Mouse (Mus musculus) heart, embryonic 16.5 days (tissue): ENCODE measurements around the gene Memo1. TPM values are rescaled to one million over a fixed set of nuclear protein-coding genes. Genes with fewer than 3 reads are reported as not detected.

Source experiments
- ATAC-seq: fragments of 200-750 bp; cut with Nextera tagmentation; replicated peaks from 2 replicates; pipeline ENCODE4 v1.8.0; 2017; ENCODE audit warnings: moderate number of reproducible peaks; ENCODE audit not compliant: insufficient read depth, low FRiP score; ENCODE audit errors: extremely low read depth
- H3K27ac ChIP-seq: fragments of 300-500 bp; sonication (generic); 2 replicates; pipeline ENCODE4 v1.5.1; 2014; ENCODE audit warnings: mild to moderate bottlenecking, low read length, control low read depth, moderate library complexity
- H3K27me3 ChIP-seq: fragments of 300-500 bp; sonication (generic); 2 replicates; pipeline ENCODE4 v1.6.1; 2014; ENCODE audit warnings: low read length, mixed read lengths; ENCODE audit not compliant: control insufficient read depth, insufficient read depth
- H3K36me3 ChIP-seq: fragments of 300-500 bp; sonication (generic); 2 replicates; pipeline ENCODE4 v1.6.1; 2014; ENCODE audit not compliant: control insufficient read depth, insufficient read depth
- H3K4me1 ChIP-seq: fragments of 300-500 bp; sonication (generic); 2 replicates; pipeline ENCODE4 v1.6.1; 2014; ENCODE audit warnings: low read length, mixed read lengths; ENCODE audit not compliant: control insufficient read depth, insufficient read depth
- H3K4me2 ChIP-seq: fragments of 300-500 bp; sonication (generic); 2 replicates; pipeline ENCODE4 v1.6.1; 2014; ENCODE audit warnings: low read depth, mild to moderate bottlenecking, control low read depth, low read length
- H3K4me3 ChIP-seq: fragments of 300-500 bp; sonication (generic); 2 replicates; pipeline ENCODE4 v1.5.1; 2014; ENCODE audit warnings: mild to moderate bottlenecking, control low read depth, low read length
- H3K9ac ChIP-seq: fragments of 300-500 bp; sonication (generic); 2 replicates; pipeline ENCODE4 v1.6.1; 2014; ENCODE audit warnings: low read length, control low read depth
- H3K9me3 ChIP-seq: fragments of 300-500 bp; sonication (generic); replicated peaks from 2 replicates; pipeline ENCODE4 v1.6.1; 2016; ENCODE audit warnings: low read length; ENCODE audit not compliant: control insufficient read depth
- WGBS: fragments of 180-500 bp; shearing (Covaris S2); extraction: QIAGEN DNeasy Blood & Tissue Kit; methylation state at CpG from one replicate; pipeline ENCODE4 v1.1.7; 2014; 5-methylcytosine and 5-hydroxymethylcytosine counted together
- polyA plus RNA-seq: library from polyadenylated mRNA; unstranded; fragments of >200 nt; fragmentation: Nextera tagmentation; extraction: Ambion mirVana; gene quantifications from 2 replicates; pipeline ENCODE4 v1.2.1, GENCODE M21; 2015

Memo1 gene
- polyA plus RNA-seq, 1 experiment from 2014 or later, result 72.2 TPM

GRCm38 (mm10) chr17:74296076-74296823 lies 929 bp upstream of the Memo1 start:
- no peak for ATAC-seq
- peak overlapping the region; percentile 95 for H3K27ac ChIP-seq
- H3K9ac ChIP-seq, result peak overlapping the region; percentile 93
- peaks cover 11% of the 10 kb centered on the region for H3K36me3 ChIP-seq
- H3K4me1 ChIP-seq, result peaks cover 11% of the 10 kb centered on the region
- H3K4me2 ChIP-seq, result peak overlapping the region; percentile 89
- H3K9me3 ChIP-seq, result no peaks in the 10 kb centered on the region
- 41% methylated on average over 11 of the region's 11 CpGs for WGBS
- H3K27me3 ChIP-seq, result no peaks in the 10 kb centered on the region
- peak overlapping the region; percentile 94 for H3K4me3 ChIP-seq

- peak overlapping the region; percentile 80 for H3K4me2 ChIP-seq
- no peaks in the 10 kb centered on the region for H3K9me3 ChIP-seq
- peak overlapping the region; percentile 94 for H3K4me3 ChIP-seq
- peak overlapping the region; percentile 93 for H3K9ac ChIP-seq
- H3K27me3 ChIP-seq, result no peaks in the 10 kb centered on the region
- peaks cover 24% of the 10 kb centered on the region for H3K4me1 ChIP-seq
- peaks cover 8% of the 10 kb centered on the region for H3K36me3 ChIP-seq
- WGBS, result under 1% methylated on average over 74 of the region's 80 CpGs
- ATAC-seq, result peak; percentile 87
- peak overlapping the region; percentile 95 for H3K27ac ChIP-seq
Measured at GRCm38 (mm10) chr17:74294426-74295025, 795 bp downstream of the Memo1 start.

GRCm38 (mm10) chr17:74293687-74294425 lies 1.5 kb downstream of the Memo1 start:
- no peaks in the 10 kb centered on the region for H3K9me3 ChIP-seq
- peak overlapping the region; percentile 94 for H3K4me3 ChIP-seq
- H3K4me1 ChIP-seq, result peaks cover 27% of the 10 kb centered on the region
- H3K9ac ChIP-seq, result peak overlapping the region; percentile 93
- no peaks in the 10 kb centered on the region for H3K27me3 ChIP-seq
- peaks cover 4% of the 10 kb centered on the region for H3K36me3 ChIP-seq
- WGBS, result under 1% methylated on average over 18 of the region's 18 CpGs
- ATAC-seq, result no peak
- peak overlapping the region; percentile 95 for H3K27ac ChIP-seq
- peak overlapping the region; percentile 80 for H3K4me2 ChIP-seq

- Histone ChIP-seq H3K9me3 (no peaks in the 10 kb centered on the region), H3K27me3 (no peaks in the 10 kb centered on the region), H3K4me1 (peaks cover 32% of the 10 kb centered on the region), H3K9ac (no peak overlapping the region), H3K4me3 (no peak overlapping the region), H3K27ac (no peak overlapping the region), H3K36me3 (no peaks in the 10 kb centered on the region), H3K4me2 (no peak overlapping the region)
- no peak for ATAC-seq
- WGBS, result 82% methylated on average over 4 of the region's 4 CpGs
Measured at GRCm38 (mm10) chr17:74291640-74292361, 3.5 kb downstream of the Memo1 start.

GRCm38 (mm10) chr17:74290869-74291268 lies 4.5 kb downstream of the Memo1 start:
- Histone ChIP-seq H3K36me3 (no peaks in the 10 kb centered on the region), H3K9ac (no peak overlapping the region), H3K4me2 (no peak overlapping the region), H3K4me3 (no peak overlapping the region), H3K27me3 (no peaks in the 10 kb centered on the region), H3K4me1 (peaks cover 32% of the 10 kb centered on the region), H3K9me3 (no peaks in the 10 kb centered on the region), H3K27ac (no peak overlapping the region)
- ATAC-seq, result no peak

- no peak overlapping the region for H3K4me2 ChIP-seq
- 77% methylated on average over 3 of the region's 3 CpGs for WGBS
- H3K9ac ChIP-seq, result no peak overlapping the region
- H3K4me3 ChIP-seq, result no peak overlapping the region
- no peak for ATAC-seq
- H3K4me1 ChIP-seq, result peaks cover 32% of the 10 kb centered on the region
- H3K9me3 ChIP-seq, result no peaks in the 10 kb centered on the region
- no peaks in the 10 kb centered on the region for H3K27me3 ChIP-seq
- H3K27ac ChIP-seq, result no peak overlapping the region
- H3K36me3 ChIP-seq, result no peaks in the 10 kb centered on the region
Measured at GRCm38 (mm10) chr17:74290198-74290597, 5.1 kb downstream of the Memo1 start.

GRCm38 (mm10) chr17:74288626-74289025 lies 6.7 kb downstream of the Memo1 start:
- no peak overlapping the region for H3K4me3 ChIP-seq
- peak overlapping the region; percentile 45 for H3K27ac ChIP-seq
- H3K27me3 ChIP-seq, result no peaks in the 10 kb centered on the region
- 65% methylated on average over 2 of the region's 2 CpGs for WGBS
- H3K9ac ChIP-seq, result no peak overlapping the region
- H3K4me2 ChIP-seq, result no peak overlapping the region
- no peaks in the 10 kb centered on the region for H3K36me3 ChIP-seq
- ATAC-seq, result no peak; the same call in 1 of the 2 replicates
- H3K4me1 ChIP-seq, result peaks cover 35% of the 10 kb centered on the region
- no peaks in the 10 kb centered on the region for H3K9me3 ChIP-seq

GRCm38 (mm10) chr17:74286140-74286730 lies 9.1 kb downstream of the Memo1 start:
- Histone ChIP-seq H3K4me2 (no peak overlapping the region), H3K4me1 (peaks cover 24% of the 10 kb centered on the region), H3K27ac (no peak overlapping the region), H3K9me3 (no peaks in the 10 kb centered on the region), H3K36me3 (no peaks in the 10 kb centered on the region), H3K4me3 (no peak overlapping the region), H3K27me3 (no peaks in the 10 kb centered on the region), H3K9ac (no peak overlapping the region)
- no peak for ATAC-seq
- WGBS, result 72% methylated on average over 4 of the region's 4 CpGs
